Mouse (Mus musculus) midbrain, embryonic 15.5 days (tissue): ENCODE results near the gene Dynlt1b. TPM values are rescaled to one million over a fixed set of nuclear protein-coding genes. Genes with fewer than 3 reads are reported as not detected.
"Not testable (repeated sequence)": the region's sequence is repeated elsewhere in the genome, so short reads cannot be mapped to it uniquely, and the experiment has no call there.

Source experiments
- ATAC-seq: fragments of 200-750 bp; cut with Nextera tagmentation; replicated peaks from 2 replicates; pipeline ENCODE4 v1.8.0; 2017; ENCODE audit warnings: moderate TSS enrichment
- H3K27ac ChIP-seq: fragments of 300-500 bp; sonication (generic); 2 replicates; pipeline ENCODE4 v1.5.1; 2015; ENCODE audit warnings: mild to moderate bottlenecking, inconsistent platforms
- H3K27me3 ChIP-seq: fragments of 300-500 bp; sonication (generic); replicated peaks from 2 replicates; pipeline ENCODE4 v1.6.1; 2015; ENCODE audit warnings: inconsistent platforms
- H3K36me3 ChIP-seq: fragments of 300-500 bp; sonication (generic); replicated peaks from 2 replicates; pipeline ENCODE4 v1.6.1; 2015; ENCODE audit warnings: inconsistent platforms
- H3K4me1 ChIP-seq: fragments of 300-500 bp; sonication (generic); 2 replicates; pipeline ENCODE4 v1.6.1; 2015; ENCODE audit warnings: inconsistent platforms
- H3K4me2 ChIP-seq: fragments of 300-500 bp; sonication (generic); 2 replicates; pipeline ENCODE4 v1.6.1; 2015; ENCODE audit warnings: inconsistent platforms, mild to moderate bottlenecking, moderate library complexity
- H3K4me3 ChIP-seq: fragments of 300-500 bp; sonication (generic); 2 replicates; pipeline ENCODE4 v1.5.1; 2015; ENCODE audit warnings: mild to moderate bottlenecking, inconsistent platforms
- H3K9ac ChIP-seq: fragments of 300-500 bp; sonication (generic); 2 replicates; pipeline ENCODE4 v1.6.1; 2015; ENCODE audit warnings: mild to moderate bottlenecking, inconsistent platforms
- H3K9me3 ChIP-seq: fragments of 300-500 bp; sonication (generic); 2 replicates; pipeline ENCODE4 v1.6.1; 2016; ENCODE audit warnings: inconsistent platforms
- WGBS: fragments of 180-500 bp; shearing (Covaris S2); methylation state at CpG from one replicate; pipeline ENCODE4 v1.1.7; 2015; ENCODE audit warnings: mixed read lengths; 5-methylcytosine and 5-hydroxymethylcytosine counted together
- polyA plus RNA-seq: library from polyadenylated mRNA; unstranded; fragments of >200 nt; fragmentation: Nextera tagmentation; extraction: Ambion mirVana; gene quantifications from 2 replicates; pipeline ENCODE4 v1.2.1, GENCODE M21; 2015

Gene Dynlt1b
- polyA plus RNA-seq, 1 experiment from 2014 or later, result 1,101 TPM

- not testable (repeated sequence) for H3K9me3 ChIP-seq, H3K27me3 ChIP-seq, H3K36me3 ChIP-seq
- Histone ChIP-seq H3K9ac (peak overlapping the region; percentile 56), H3K4me2 (peak overlapping the region; percentile 56), H3K4me3 (peak overlapping the region; percentile 42), H3K27ac (peak overlapping the region; percentile 84), H3K4me1 (peaks cover 22% of the 10 kb centered on the region)
- 3% methylated on average over 9 of the region's 9 CpGs for WGBS
- peak; percentile 62 for ATAC-seq
Observed at GRCm38 (mm10) chr17:6430410-6431001, 594 bp downstream of the Dynlt1b start.

GRCm38 (mm10) chr17:6432456-6432855 lies 2.5 kb downstream of the Dynlt1b start:
- H3K4me3 ChIP-seq, H3K36me3 ChIP-seq, H3K9ac ChIP-seq, H3K27ac ChIP-seq, H3K27me3 ChIP-seq, ATAC-seq, H3K4me2 ChIP-seq, H3K9me3 ChIP-seq: not testable (repeated sequence)
- peaks cover 22% of the 10 kb centered on the region for H3K4me1 ChIP-seq
- 95% methylated on average over 3 of the region's 4 CpGs for WGBS

DNA sequence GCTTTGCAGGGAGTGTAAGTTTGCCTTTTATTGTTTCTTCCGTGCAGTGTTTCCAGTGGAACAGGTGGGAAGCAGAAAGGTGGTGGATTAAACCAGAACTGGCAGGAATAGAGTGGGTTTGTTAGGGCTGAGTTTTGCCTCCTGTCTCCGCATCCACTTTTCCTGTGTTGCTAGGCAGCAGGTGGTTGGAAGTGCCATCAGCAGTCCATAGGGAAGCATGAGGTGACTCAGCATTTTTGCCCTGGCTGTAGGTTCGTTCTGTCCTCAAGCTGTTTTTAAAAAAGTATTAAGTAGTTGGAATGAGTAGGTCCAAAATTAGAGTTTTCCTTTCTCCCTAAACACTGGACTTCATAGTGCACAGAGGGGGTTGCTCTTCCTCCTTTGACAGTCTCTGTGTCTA lies 3.8 kb downstream of the Dynlt1b start:
- H3K9me3 ChIP-seq, H3K36me3 ChIP-seq, H3K27ac ChIP-seq, H3K4me2 ChIP-seq, H3K4me3 ChIP-seq, H3K27me3 ChIP-seq, ATAC-seq: not testable (repeated sequence)
- WGBS, result 76% methylated on average over 3 of the region's 3 CpGs
- H3K9ac ChIP-seq, result 0 out of 2 replicates have a peak overlapping the region, but pooled peaks have one; percentile 3
- peaks cover 22% of the 10 kb centered on the region for H3K4me1 ChIP-seq

DNA sequence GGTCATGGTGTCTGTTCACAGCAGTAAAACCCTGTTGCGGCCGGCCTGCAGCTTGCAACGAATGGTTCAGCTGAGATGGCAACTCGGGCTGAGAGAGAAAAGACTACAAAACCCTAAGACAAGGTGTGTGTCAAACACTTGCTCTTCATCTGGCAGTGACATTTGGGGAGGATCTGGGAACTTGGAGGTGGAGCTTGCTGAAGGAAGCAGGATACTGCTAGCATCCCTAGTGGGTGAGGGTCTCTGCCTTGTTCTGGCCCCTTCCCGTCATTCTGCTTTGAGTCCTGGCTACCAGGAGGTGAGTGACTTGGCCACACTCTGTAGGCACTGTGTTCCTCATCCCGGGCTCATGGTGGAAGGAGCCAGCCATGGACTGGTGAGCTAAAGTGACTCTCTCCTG lies 8.2 kb downstream of the Dynlt1b start:
- H3K4me2 ChIP-seq, H3K9ac ChIP-seq, H3K4me1 ChIP-seq, ATAC-seq, H3K27me3 ChIP-seq, H3K4me3 ChIP-seq, H3K36me3 ChIP-seq, H3K27ac ChIP-seq, H3K9me3 ChIP-seq: not testable (repeated sequence)
- 82% methylated on average over 6 of the region's 6 CpGs for WGBS

- H3K4me1 ChIP-seq, H3K27me3 ChIP-seq, H3K36me3 ChIP-seq, H3K27ac ChIP-seq, H3K9ac ChIP-seq, H3K9me3 ChIP-seq, ATAC-seq, H3K4me3 ChIP-seq, H3K4me2 ChIP-seq: not testable (repeated sequence)
- WGBS, result 96% methylated on average over 11 of the region's 13 CpGs
Observed at GRCm38 (mm10) chr17:6439913-6440312, 10.0 kb downstream of the Dynlt1b start.

DNA sequence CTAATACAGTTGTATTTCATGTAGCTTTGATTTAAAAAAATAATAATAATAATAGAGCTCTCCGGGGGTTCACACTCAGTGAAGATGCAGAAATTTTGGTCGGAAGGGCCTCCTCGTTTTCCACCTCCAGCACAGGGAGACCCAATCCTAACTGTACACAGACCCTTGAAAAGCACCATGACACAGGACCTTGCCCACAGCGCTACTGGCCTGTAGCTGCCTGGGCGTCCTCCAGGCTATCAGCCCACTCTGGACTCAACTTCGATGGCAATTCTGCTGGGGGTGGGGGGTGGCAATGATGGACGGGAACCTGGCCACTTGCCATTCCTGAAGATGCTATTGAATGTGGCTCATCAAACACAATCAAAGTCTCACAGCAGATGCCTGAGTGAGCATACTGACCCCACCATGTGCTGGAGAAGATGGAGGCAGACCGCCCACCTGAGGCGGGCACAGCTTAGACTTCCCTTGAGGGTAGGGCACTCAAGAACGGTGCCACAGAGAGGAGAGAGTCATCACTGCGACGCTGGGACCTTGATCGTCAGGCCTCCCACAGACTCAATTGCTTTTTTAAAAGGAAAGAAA lies 10.7 kb downstream of the Dynlt1b start:
- peak; percentile 41; the same call in 1 of the 2 replicates for ATAC-seq
- not testable (repeated sequence) for H3K36me3 ChIP-seq, H3K9ac ChIP-seq, H3K27me3 ChIP-seq, H3K27ac ChIP-seq, H3K4me3 ChIP-seq, H3K4me1 ChIP-seq, H3K4me2 ChIP-seq, H3K9me3 ChIP-seq
- WGBS, result 86% methylated on average over 13 of the region's 13 CpGs

- H3K27me3 ChIP-seq, H3K9ac ChIP-seq, H3K36me3 ChIP-seq, H3K4me2 ChIP-seq, H3K9me3 ChIP-seq, H3K4me1 ChIP-seq, H3K27ac ChIP-seq, H3K4me3 ChIP-seq: not testable (repeated sequence)
- 85% methylated on average over 5 of the region's 5 CpGs for WGBS
- ATAC-seq, result 0 out of 2 replicates have a peak, but pooled peaks have one; percentile 5
Observed at GRCm38 (mm10) chr17:6441254-6441653, 11.3 kb downstream of the Dynlt1b start.

GRCm38 (mm10) chr17:6442513-6442912 lies 12.6 kb downstream of the Dynlt1b start:
- not testable (repeated sequence) for H3K27me3 ChIP-seq, H3K27ac ChIP-seq, H3K36me3 ChIP-seq, H3K4me1 ChIP-seq, H3K9me3 ChIP-seq, H3K9ac ChIP-seq, ATAC-seq, H3K4me3 ChIP-seq, H3K4me2 ChIP-seq
- WGBS, result 94% methylated on average over 7 of the region's 7 CpGs

GRCm38 (mm10) chr17:6445794-6446587 lies 16.1 kb downstream of the Dynlt1b start:
- H3K9me3 ChIP-seq, H3K27me3 ChIP-seq, ATAC-seq, H3K4me1 ChIP-seq, H3K4me2 ChIP-seq, H3K9ac ChIP-seq, H3K27ac ChIP-seq, H3K4me3 ChIP-seq, H3K36me3 ChIP-seq: not testable (repeated sequence)
- 60% methylated on average over 13 of the region's 16 CpGs for WGBS

DNA sequence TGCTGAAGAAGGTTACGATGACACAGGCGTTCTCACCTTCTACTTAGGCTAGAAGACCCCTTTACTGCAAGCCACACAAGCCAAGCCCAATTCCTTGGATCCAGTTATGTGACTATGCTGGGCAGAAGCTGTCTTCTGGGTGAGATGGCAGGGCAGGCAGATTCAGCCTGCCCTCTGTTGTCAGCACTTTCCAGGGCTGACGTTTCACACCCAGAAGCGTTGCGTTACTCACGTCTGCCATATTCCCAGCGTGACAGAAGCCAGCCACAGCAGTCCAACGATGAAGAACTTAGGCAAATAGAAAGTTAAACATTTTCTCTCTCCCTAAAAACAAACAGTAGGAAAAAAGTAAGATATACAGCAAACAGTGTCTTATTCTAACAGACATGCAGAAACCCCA lies 18.4 kb downstream of the Dynlt1b start:
- H3K9ac ChIP-seq, H3K4me2 ChIP-seq, ATAC-seq, H3K9me3 ChIP-seq, H3K36me3 ChIP-seq, H3K4me3 ChIP-seq, H3K27ac ChIP-seq, H3K27me3 ChIP-seq, H3K4me1 ChIP-seq: not testable (repeated sequence)
- 91% methylated on average over 8 of the region's 8 CpGs for WGBS

DNA sequence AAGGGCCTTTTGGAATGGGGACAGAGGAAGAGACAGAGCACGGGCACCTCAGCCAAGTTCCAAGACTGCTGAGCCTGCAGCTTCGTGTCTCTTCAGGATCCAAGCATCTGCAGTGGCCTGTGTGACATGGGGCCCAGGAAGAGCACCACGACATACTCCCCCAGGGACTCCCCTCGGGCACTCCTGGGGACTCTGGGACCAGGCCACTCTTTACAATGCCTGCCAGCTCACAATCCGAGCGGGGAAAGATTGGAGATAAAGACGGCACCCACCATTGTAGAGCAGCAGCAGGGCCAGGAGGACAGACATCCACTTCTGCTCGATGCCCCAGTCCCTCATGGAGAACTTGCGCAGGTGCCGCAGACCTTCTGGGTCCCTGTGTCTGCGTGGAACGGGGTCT lies 19.3 kb downstream of the Dynlt1b start:
- not testable (repeated sequence) for H3K4me2 ChIP-seq, H3K27ac ChIP-seq, H3K4me3 ChIP-seq, H3K9me3 ChIP-seq, H3K4me1 ChIP-seq, ATAC-seq, H3K9ac ChIP-seq, H3K36me3 ChIP-seq, H3K27me3 ChIP-seq
- 91% methylated on average over 12 of the region's 12 CpGs for WGBS

GRCm38 (mm10) chr17:6451205-6451604 lies 21.3 kb downstream of the Dynlt1b start:
- not testable (repeated sequence) for H3K9ac ChIP-seq, H3K4me2 ChIP-seq, H3K9me3 ChIP-seq, H3K27me3 ChIP-seq, ATAC-seq, H3K27ac ChIP-seq, H3K4me3 ChIP-seq, H3K4me1 ChIP-seq, H3K36me3 ChIP-seq
- 91% methylated on average over 2 of the region's 10 CpGs for WGBS

GRCm38 (mm10) chr17:6452689-6453088 lies 22.8 kb downstream of the Dynlt1b start:
- H3K4me2 ChIP-seq, H3K36me3 ChIP-seq, H3K9ac ChIP-seq, H3K9me3 ChIP-seq, H3K4me3 ChIP-seq, H3K27ac ChIP-seq, H3K4me1 ChIP-seq, H3K27me3 ChIP-seq, ATAC-seq: not testable (repeated sequence)
- 87% methylated on average over 9 of the region's 11 CpGs for WGBS
